Mouse (Mus musculus) lung, adult 18-20 months (tissue): ENCODE results near the gene Ttc23.
A peak's percentile ranks its signal among the peaks of the same experiment; 100 is the strongest.

Experiments used
- DNase-seq, 2 experiments: peaks; one replicate each; pipeline ENCODE4 v3.0.0; 2022; ENCODE audit warnings: mixed read lengths in 2 of 2

Ttc23 gene

DNA sequence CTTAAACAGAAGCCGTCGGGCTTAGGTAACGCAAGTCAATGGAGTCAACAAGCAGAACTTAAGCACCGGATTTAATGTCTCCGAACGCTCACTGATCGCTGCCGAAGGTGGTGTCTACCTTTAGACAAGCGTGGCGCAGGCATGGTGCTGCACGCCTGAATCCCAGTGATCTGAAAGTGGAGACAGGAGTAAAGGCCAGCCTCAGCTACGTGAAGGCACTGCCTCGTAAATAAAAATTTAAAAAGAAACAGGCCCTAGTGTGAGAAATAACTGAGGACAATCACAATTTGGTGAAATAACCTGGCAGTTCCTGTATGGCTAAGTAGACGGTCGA is 1.6 kb upstream of the Ttc23 start:
- no peak for DNase-seq

DNA sequence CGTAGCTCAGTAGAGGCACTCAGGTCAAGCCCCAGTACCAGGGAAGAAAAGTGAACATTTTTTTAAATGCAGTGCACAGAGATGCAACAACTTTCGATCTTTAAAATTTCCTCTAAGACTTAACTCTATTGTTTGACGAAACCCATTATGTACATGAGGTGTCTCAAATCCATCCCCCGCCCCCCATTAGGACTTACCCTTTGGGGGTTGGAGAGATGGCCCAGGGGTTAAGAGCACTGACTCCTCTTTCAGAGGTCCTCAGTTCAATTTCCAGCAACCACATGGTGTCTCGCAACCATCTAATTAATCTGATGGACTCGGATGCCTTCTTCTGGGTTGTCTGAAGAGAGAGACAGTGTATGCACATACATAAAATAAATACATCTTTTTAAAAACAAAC is 1.1 kb upstream of the Ttc23 start:
- DNase-seq: no peak

DNA sequence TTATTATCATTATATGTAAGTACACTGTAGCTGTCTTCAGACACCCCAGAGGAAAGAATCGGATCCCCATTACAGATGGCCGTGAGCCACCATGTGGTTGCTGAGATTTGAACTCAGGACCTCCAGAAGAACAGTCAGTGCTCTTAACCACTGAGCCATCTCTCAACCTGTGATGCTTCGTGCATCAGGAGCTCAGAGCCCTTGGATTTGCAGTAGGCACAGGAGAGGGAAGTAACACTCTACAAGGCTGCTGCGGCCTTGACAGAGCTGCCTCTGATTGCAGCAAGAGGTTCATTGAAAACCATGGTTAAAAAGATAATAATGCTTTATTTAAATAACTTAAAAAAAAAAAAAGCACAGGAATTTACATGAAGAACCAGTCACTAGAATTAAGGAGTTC is 1.2 kb downstream of the Ttc23 start:
- DNase-seq: no peak

DNA sequence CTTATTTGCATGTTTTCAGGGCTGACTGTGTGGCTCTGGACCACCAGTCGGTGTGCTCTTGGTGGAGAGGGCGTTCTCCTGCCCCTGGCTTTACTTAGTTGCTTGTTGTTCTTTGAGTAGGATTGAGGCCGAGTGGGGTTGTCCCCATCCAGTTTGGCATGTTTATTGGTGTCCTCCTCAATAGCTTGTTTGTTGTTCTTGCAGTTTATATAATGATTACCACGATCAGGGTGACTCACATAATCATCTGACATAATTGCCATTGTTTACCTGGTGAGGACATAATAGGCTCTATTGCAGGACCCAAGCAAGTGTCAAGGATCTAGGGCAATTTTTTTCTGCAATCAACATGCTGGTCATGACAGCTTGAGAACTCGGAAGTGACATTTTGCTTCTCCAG is 5.0 kb downstream of the Ttc23 start:
- no peak for DNase-seq

DNA sequence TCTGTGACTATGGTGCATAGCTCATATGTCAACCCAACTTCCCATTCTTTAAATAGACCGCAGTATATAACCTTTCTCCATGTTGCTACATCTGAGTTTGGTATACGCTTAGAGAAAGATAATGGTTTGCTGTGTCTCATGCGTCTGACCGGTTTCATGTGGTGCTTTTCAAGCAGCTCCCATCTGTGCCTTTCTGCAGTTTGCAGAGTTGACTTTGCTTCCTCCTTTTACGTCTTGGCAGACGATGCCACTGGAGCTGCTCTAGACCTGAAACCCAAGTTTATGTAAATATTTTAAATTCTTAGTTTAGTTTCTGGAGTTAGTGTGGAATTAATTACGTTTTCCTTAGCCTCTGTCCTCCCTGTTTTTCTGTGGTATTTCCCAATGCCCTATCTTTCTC is 7.5 kb downstream of the Ttc23 start:
- DNase-seq: no peak

DNA sequence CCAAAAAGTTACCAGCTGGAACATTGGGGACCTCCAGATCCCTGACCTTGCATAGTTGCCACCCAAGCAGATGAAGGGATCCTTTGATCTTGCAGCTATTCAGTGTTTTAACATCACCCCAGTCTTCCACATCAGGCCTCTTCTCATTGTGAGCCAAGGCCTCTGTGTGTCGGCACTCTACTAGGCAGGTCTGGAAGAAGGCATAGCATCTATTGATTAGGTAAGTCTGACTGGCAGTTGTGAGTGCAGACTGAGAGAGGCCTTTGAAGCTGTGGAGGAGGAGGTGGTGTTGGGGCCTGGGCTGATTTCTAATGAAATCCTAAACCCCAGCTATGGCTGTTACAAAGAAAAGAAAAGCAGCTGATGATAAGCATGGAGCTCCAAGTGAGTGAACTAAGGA is 8.0 kb downstream of the Ttc23 start:
- no peak for DNase-seq

DNA sequence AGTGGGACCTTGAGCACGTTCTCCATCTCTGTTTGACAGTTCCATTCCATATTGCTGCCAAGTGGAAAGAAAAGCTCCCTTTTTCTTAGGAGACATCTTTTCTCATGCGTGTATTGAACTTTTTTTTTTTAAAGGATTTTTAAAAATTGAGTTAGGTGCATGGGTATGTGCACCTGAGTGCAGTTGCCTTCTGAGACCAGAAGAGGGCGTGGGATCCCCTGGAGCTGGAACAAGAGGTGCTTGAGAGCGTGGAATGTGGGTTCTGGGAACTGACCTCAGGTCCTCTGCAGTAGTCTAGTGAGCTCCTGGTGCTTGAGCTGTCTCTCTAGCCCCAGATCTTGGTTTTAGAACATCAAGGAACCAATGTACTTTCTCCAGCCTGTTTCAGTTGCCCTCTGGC is 10.9 kb downstream of the Ttc23 start:
- DNase-seq: no peak

DNA sequence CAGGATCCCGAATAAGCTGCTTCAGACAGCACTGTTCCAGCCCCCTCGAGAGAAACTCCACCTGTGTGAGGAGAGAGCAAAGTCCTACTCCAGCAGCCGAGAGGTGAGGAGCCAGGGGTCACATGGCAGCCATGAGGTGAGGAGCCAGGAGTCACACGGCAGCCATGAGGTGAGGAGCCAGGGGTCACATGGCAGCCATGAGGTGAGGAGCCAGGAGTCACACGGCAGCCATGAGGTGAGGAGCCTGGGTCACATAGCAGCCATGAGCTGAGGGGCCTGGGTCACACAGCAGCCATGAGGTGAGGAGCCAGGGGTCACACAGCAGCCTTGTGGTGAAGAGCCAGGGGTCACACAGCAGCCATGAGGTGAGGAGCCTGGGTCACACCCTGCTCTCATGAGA is 15.2 kb downstream of the Ttc23 start:
- no peak for DNase-seq

DNA sequence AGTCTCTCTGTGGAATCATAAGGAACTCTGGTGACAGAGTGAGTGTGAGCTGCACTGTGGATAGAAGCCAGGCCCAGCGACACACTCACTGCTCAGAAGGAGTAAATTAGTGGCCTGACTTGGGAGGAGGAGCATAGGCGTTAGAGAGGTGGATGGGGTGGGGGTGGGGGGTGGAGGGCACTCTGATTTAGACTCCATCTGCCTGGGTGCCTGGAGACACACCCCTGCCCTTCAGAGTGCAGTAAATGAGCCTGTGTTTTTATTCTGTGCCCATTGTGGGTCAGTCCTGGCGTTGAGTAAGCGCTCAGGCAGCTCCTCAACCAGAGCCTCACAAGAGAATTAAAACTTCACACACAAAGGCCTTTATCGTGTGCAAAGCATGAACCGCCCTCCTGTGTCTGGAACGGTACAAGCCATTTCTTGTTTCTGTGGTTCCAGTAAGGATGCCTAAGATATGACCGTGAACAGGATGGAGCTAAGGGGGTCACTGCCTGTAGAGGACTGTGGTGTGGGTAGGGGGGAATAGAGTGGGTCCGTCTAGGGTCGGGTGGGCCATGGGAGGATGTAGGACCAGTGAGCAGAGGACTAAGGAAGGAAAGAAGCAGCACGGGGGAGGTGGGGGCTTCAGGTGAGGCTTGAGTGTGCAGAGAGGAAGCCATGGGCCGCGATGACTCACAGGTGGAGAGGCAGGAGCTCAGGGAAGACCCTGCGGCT is 16.9 kb downstream of the Ttc23 start:
- DNase-seq: no peak

DNA sequence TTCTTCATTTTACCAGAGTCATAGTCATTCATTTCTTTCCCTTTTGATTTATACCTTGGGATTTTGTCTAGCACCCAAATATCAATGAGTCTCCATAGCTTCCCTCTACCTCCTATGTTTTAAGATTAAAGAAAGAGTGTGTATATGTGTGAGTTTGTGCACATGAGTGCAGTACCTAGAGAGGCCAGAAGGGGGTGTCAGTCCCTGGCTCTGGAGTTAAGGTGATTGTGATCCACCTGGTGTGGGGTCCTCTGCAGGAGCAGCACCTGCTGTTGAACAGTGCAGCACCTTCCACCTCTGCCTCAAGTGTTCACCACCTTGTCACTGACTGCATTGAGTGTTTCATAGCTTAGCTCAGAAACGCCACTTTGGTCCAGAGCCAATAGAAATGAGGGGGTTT is 23.8 kb downstream of the Ttc23 start:
- no peak for DNase-seq

DNA sequence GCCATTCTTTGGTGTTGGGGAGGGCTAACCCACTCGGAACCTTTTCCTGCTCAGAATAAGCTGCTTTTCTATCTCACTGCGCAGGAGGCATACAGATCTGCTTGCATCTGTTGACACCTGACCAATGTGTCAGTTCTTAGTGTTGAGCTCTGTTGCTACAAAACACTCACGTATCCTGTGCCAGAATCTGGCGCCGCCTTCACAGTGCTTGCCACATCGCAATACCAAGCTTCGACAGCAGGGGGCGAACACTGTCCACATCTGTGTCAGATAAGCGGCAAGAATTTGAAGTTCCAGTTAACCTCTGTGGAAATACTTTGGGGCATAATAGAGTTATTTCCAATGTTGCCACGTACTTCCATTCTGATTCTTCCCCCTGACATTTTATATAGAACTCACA is 25.4 kb downstream of the Ttc23 start:
- peak; percentile 92 to 94 for DNase-seq

DNA sequence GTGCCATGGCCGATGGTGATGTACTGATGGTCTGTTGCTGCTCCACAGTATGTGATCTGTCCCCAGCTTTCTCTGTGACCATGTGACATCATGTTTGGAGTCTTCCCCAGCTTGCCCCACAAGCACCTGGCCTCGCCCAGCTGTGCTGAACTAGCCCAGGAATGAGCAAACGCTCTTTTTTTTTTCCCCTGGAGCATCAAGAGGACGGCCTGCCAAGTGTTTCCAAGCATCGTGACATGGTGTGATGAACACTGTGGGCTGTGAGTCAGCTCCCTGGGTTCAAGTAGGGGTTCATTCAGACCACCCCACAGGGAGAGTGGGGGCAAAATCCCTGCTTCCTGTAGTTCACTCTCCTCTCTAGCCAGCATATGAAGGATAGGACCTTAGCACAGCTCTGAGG is 26.4 kb downstream of the Ttc23 start:
- DNase-seq: no peak

DNA sequence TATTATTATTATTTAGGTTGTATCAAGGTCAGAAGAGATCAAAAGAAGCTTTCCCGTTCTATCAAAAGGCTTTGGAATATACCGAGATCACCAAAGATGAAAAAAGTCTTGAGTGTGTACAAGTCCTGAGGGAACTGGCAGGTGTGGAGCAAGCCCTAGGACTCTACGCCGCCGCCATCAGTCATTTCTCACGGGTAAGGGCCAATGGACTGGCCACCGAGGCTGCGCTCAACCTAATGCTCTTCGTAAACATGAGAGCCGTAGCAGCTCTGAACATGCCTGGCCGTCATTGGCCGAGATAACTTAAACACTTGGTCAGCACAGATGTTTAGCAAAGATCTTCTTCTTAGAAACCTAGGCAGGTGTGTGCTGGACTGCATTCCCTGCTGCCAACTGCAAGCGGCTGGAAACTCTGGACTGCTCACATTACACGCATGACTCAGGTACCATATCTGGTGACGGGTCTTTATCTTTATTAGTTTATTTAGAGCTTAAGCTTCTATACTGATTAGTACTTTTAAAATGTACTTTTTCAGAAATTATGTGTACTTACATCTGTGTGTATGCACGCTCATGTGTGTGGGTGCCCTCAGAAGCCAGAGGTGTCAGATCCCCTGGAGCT is 31.8 kb downstream of the Ttc23 start:
- no peak for DNase-seq

DNA sequence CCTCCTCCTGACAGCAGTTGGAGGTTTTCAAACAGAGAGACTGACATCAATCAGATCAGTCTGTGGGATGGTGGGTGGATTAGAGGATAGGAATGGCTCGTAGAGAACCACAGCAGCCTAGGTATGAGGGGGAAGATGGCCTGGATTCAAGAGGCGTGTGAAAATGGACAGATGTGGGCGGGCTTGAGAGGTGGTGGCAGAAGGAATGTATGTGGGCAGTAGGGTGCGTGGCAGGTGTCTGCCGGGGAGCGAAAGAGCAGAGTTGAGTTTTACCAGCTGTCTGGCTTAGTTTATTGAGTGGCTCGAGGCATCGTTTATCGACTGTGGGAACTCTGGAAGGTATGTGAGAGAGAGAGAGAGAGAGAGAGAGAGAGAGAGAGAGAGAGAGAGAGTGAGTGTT is 33.9 kb downstream of the Ttc23 start:
- no peak for DNase-seq

DNA sequence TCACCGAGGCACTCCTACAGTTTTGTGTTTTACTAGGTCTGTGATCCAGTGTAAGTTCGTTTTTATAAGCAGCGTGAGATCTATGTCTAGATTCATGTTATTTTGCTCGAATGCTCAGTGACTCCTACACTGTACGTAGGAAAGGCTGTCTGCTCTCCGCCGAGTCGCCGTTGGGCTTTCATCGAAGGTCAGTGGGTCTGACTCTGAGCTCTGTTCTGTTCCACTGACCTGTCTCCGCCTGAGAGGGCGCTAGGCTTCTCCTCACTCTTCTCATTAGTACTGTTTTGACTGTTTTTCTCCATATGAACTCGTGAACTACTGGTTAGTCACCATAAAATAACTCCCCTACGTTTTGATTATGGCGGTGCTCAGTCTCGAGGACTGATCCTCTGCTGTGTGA is 35.8 kb downstream of the Ttc23 start:
- no peak for DNase-seq

DNA sequence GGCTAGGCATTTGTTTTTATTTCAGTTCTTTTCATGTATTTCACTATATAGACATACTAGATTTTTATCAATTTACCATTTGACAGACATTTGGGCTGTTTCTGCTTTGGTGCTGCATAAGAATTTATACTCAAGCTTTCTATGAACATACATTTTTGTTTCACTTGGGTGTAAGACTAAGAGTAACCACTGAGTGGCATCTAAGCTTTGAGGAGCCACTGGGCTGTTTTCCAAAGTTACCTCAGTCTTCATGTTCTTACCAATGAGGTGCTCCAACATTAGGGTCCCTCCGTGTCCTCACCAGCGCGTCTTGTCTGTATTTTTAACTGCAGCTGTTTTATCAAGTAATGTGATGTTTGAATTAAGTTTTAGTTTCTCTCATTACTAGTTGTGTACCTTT is 39.3 kb downstream of the Ttc23 start:
- DNase-seq: no peak

DNA sequence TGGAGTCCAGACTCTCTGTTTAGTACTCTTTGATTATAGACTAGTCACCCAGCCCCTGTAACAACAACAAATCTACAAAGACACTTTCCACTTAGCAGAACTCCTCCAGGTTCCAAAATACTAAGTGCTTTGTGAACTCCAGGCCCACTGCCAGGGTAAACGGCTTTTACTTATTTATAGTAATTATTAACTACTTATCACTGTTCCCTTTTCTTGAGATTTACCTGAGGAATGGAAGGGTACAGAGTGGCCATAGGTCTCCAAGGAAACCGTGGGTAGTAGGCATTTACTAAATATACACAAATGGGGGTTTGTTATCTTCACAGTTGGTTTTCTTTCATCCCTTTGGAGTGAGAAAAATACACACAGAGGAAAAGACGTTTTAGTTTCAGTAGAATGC is 41.1 kb downstream of the Ttc23 start:
- peak; percentile 63 to 69 for DNase-seq

DNA sequence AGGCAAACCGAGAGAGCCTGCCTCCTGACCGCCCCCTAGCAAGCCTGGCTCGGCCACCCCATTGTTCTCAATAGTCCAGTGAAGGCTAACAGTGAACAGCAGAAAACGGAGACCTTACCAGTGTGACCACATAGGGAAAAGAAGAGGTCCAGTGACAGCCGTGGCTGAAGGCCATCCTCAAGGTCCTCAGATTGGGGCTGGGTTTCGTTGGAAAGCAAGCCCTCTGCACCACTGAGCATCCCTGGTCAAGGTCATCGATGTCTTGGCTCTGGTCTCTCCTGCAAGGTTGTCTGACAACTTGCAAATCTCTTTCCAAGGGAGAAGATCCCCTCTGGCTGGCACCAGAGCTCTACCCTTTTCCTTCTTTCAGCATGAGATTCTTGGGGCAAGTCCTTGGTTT is 42.6 kb downstream of the Ttc23 start:
- no peak for DNase-seq

DNA sequence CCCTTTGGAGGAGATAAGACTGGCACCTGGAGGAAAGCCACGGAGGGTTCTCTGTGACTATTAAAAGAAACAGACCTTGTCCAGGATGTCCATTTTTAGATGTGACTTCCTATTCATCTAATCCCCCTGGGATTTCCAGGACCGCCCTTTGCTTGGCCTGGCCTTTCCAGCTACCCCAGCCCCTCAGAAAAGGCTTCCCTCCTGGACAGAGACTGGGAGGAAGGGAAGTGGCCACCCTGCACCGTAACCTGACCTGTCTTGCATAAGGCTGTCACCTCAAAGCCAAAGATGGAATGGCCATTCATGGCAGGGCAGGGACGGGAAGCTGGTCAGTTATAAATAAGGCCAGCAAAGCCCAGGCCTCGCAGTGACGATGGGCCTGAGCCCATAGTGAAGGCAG is 43.8 kb downstream of the Ttc23 start:
- no peak for DNase-seq

DNA sequence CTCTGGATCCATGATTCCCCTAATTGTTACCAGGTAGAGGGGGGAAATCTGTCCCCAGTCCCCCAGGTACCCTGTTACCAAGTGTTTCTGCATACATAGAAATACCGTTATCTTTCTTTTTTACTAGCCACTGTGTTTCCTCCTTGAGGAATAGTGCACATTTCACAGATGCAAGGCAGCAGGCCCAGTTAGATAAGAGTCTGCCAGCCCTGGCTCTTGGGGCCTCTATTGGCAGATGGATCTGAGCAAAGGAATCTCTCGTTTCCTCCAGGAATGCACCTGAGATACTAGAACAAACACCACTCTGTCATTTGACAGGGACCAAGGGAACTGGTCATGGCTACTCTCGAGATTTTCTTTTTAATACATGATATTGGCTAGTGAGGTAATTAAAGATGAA is 44.9 kb downstream of the Ttc23 start:
- DNase-seq: peak; percentile 54

DNA sequence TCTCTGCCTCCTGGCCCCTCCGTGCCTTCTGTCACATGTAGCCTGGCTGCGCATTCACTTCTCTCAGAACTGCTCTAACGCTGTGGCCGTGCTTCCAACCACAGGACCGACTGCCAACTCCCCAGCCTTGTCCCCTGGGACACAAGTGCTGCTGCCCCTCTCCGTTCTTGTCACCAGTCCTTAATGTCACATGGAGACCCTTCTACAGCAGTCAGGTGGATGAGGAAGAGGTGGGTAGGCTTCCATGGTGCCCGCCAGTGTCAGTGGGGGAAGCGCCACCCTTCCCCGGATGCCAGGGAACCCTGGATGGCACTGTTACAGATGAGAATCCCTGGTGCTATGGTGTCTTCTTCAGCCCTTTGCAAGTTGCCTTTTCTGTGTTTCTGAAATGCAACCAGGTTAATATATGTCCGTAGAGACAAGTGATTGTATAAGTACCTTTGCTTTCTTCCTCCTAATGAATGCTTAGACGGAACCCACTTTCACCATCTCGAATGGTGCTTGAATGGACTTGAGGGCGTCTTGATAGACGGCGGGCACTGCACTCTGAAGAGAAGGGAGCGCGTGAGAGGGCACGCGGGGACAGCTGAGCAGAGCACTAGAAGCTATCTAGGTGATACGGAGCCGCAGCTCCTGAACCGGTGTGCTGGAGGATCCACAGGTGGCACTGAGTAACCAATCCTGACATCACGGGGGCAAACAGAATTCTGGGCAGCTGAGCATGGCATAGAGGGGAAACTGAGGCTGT is 45.8 kb downstream of the Ttc23 start:
- peak; percentile 58 to 61 for DNase-seq

DNA sequence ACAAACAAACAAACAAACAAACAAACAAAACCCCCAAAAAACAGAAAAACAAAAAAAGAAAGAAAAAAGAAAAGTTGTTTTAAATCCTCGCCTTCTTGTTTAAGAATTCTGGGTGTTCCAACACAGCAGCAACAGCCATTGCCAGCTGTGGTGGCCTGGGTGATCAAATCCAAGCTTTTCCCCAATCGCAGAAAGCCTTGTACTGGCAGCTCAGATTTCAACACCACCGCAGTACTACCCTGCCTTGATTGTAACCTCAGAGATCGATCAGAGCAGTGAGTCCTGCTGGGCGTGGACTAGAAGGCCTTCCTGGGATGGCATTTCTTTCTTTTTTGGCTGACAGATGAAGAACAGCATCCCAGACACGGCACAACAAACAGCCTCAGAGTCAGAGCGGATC is 48.7 kb downstream of the Ttc23 start:
- no peak for DNase-seq

DNA sequence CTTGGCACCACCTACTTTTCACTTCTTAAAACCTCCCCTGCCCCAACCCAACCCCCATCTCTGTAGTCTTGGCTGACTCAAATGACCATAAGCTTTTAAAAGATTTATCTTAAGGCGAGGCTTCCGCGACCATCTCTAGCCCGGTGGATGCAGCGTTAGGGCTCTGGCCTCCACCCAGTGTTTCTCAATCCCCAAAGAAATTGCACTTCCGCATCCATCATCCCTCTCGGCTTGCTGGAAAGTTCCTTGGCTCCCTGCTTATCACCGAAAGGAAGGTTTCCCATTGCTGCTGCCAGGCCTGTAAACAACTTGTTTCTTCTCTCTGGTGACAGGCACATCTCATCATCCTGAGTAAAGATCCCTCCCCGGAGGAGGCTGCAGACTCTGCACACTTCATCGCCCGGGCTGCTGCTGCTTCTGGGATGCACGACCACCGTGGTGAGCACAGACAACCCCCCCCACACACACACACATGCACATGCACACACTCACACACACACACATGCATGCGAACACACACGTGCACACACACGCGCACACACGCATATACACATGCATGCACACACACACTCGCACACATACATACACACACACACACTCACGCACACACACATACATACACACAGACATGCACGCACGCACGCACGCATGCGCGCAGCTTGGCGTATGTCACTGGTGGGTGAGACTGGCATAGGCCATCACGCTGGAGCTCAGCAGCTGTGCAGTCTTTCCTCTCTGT is 50.9 kb downstream of the Ttc23 start:
- DNase-seq: peak; percentile 75 to 82

DNA sequence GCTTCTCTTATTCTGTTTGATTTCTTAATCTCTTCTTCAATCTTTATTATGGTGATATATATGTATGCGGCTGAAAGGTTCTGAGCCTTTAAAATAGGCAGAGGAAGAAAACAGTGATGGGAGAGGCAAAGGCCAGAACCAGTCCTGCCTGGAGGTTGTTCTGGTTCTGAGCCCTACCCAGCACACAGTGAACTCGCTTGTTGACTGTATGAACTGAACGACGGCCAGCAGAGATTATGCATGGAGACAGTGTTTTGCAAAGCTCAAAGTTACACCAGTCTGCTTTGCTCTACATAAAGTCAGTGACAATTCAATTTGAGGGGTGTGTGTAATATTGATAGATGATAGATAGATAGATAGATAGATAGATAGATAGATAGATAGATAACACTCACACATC is 52.1 kb downstream of the Ttc23 start:
- DNase-seq: peak in 1 of 2 experiments; percentile 55
